Mouse (Mus musculus): ENCODE measurements around the gene Gast. TPM values are rescaled to one million over a fixed set of nuclear protein-coding genes. Genes with fewer than 3 reads are reported as not detected.

Gene Gast
- polyA plus RNA-seq, 1 experiment from 2014 or later, result not detected

DNA sequence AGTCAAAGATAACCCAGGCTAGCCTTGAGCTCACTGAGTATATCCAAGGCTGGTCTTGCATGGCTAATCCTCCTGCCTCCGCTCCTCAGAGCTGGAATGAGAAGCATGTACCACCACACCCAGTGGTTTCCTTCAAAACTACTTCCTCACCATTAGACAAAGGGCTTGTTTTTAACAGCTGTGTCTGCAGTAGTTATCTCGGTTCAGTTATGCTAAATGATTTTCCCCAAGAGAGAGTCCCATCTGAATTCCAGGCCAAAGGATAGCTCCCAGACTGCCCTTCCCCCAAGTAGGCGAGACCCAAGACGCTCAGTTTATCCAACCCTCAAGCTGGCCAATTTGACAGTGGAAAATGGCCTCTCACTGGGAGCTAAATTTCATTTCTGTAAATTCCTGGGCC is 41.8 kb downstream of the Gast start:
- Histone ChIP-seq H3K4me1 (ENCODE audit: control insufficient read depth, insufficient read depth, low read length) (no peaks in the 10 kb centered on the region), H3K27ac (replicated peaks; ENCODE audit: low read depth, low read length) (no peak overlapping the region), H3K9me3 (replicated peaks; ENCODE audit: control insufficient read depth, low read length) (no peaks in the 10 kb centered on the region), H3K4me2 (ENCODE audit: low read depth, low read length) (no peak overlapping the region), H3K9ac (replicated peaks; ENCODE audit: low read length) (no peak overlapping the region), H3K27me3 (ENCODE audit: control insufficient read depth, insufficient read depth, low read length) (no peaks in the 10 kb centered on the region), H3K36me3 (replicated peaks; ENCODE audit: control insufficient read depth, insufficient read depth, low read depth, low read length) (no peaks in the 10 kb centered on the region; the same call in none of the 2 replicates), H3K4me3 (ENCODE audit: low read depth, low read length) (no peak overlapping the region)
- WGBS, result 74% methylated on average over 4 of the region's 4 CpGs
- no peak for DNase-seq (ENCODE audit: low spot score)
- no peak for ATAC-seq (replicated peaks; ENCODE audit: insufficient number of reproducible peaks, low FRiP score, low TSS enrichment, low read depth)

DNA sequence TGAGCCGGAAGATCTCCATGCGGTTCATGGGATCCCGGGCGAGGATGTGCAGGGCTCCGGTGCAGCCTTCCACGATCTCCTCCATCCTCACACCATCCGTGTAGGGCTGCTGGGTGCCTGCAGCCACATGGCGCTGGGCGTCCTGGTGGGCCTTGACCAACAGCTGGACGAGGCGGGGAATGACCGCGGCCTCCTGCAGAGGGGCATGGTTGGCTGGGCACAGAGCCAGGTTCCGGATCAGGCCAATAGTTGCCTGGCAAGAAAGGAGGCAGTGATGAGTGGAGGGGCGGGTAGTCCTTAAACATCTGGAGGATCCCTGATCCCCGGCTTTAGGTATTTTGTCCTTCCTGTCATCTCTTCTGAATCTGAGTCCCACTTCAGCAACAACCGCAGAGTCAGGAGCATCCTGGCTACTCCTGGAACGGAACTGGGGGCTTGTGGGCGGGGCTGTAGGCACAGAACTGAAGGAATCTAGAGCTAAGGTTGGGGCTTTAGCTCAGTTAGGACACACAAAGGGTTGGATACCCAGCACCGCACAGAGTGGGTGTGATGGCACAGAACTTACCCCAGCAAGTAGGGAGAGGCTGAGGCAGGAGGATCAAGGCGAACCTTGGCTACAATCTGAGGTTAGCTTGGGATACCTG is 42.7 kb downstream of the Gast start:
- Histone ChIP-seq H3K9ac (replicated peaks; ENCODE audit: low read length) (no peak overlapping the region), H3K9me3 (replicated peaks; ENCODE audit: control insufficient read depth, low read length) (no peaks in the 10 kb centered on the region), H3K4me2 (ENCODE audit: low read depth, low read length) (no peak overlapping the region), H3K4me1 (ENCODE audit: control insufficient read depth, insufficient read depth, low read length) (no peaks in the 10 kb centered on the region), H3K36me3 (replicated peaks; ENCODE audit: control insufficient read depth, insufficient read depth, low read depth, low read length) (no peaks in the 10 kb centered on the region; the same call in none of the 2 replicates), H3K4me3 (ENCODE audit: low read depth, low read length) (no peak overlapping the region), H3K27me3 (ENCODE audit: control insufficient read depth, insufficient read depth, low read length) (no peaks in the 10 kb centered on the region), H3K27ac (replicated peaks; ENCODE audit: low read depth, low read length) (no peak overlapping the region)
- DNase-seq (ENCODE audit: low spot score), result no peak
- WGBS, result 92% methylated on average over 21 of the region's 21 CpGs
- ATAC-seq (replicated peaks; ENCODE audit: insufficient number of reproducible peaks, low FRiP score, low TSS enrichment, low read depth), result no peak

DNA sequence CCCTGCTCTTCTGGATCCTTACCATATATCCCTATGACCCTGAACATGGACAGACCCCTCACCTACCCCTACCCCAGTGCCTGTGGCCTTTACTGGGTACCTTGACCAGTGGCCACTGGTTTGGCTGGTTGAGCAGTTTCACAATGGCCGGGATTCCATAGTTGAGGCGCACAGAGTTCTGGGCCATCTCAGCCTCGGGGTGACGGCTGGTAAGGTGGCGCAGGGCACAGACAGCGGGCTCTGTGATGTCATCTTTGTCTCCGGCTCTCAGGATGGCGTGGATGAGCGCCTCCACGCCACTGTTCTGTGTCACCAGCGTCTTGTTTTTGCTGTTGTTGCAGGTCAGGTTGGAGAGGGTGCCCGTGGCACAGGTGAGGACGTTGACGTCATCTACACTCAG is 43.8 kb downstream of the Gast start:
- H3K36me3 ChIP-seq (replicated peaks; ENCODE audit: control insufficient read depth, insufficient read depth, low read depth, low read length), result no peaks in the 10 kb centered on the region; the same call in none of the 2 replicates
- DNase-seq (ENCODE audit: low spot score), result no peak
- 93% methylated on average over 14 of the region's 14 CpGs for WGBS
- H3K4me2 ChIP-seq (ENCODE audit: low read depth, low read length), result no peak overlapping the region
- ATAC-seq (replicated peaks; ENCODE audit: insufficient number of reproducible peaks, low FRiP score, low TSS enrichment, low read depth), result no peak
- no peak overlapping the region for H3K9ac ChIP-seq (replicated peaks; ENCODE audit: low read length)
- no peaks in the 10 kb centered on the region for H3K9me3 ChIP-seq (replicated peaks; ENCODE audit: control insufficient read depth, low read length)
- no peaks in the 10 kb centered on the region for H3K4me1 ChIP-seq (ENCODE audit: control insufficient read depth, insufficient read depth, low read length)
- no peak overlapping the region for H3K27ac ChIP-seq (replicated peaks; ENCODE audit: low read depth, low read length)
- no peaks in the 10 kb centered on the region for H3K27me3 ChIP-seq (ENCODE audit: control insufficient read depth, insufficient read depth, low read length)
- no peak overlapping the region for H3K4me3 ChIP-seq (ENCODE audit: low read depth, low read length)

DNA sequence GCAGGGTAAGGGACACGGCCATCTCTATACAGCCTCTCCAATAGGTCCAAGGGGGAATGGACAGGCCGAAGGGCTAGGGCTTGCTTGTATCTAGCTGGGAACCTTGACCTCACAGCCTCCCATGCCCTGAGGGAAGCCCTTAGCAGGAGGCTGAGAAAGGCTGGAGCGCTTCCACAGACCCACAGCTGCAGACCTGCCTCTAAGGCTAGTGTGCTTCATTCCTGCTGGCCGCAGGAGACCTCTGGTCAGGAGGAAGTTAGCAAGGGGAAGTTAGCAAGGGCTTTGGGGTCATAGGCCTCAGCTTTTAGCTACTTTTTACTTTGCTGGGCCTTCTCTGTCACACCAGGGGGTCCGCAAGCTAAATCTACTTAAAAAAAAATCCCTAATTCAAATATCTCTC is 44.2 kb downstream of the Gast start:
- Histone ChIP-seq H3K9me3 (replicated peaks; ENCODE audit: control insufficient read depth, low read length) (no peaks in the 10 kb centered on the region), H3K36me3 (replicated peaks; ENCODE audit: control insufficient read depth, insufficient read depth, low read depth, low read length) (no peaks in the 10 kb centered on the region; the same call in none of the 2 replicates), H3K4me1 (ENCODE audit: control insufficient read depth, insufficient read depth, low read length) (no peaks in the 10 kb centered on the region), H3K4me2 (ENCODE audit: low read depth, low read length) (no peak overlapping the region), H3K27me3 (ENCODE audit: control insufficient read depth, insufficient read depth, low read length) (no peaks in the 10 kb centered on the region), H3K27ac (replicated peaks; ENCODE audit: low read depth, low read length) (no peak overlapping the region), H3K4me3 (ENCODE audit: low read depth, low read length) (no peak overlapping the region), H3K9ac (replicated peaks; ENCODE audit: low read length) (no peak overlapping the region)
- DNase-seq (ENCODE audit: low spot score) (no peak), ATAC-seq (replicated peaks; ENCODE audit: insufficient number of reproducible peaks, low FRiP score, low TSS enrichment, low read depth) (no peak)
- WGBS, result 84% methylated on average over 5 of the region's 5 CpGs

GRCm38 (mm10) chr11:100379311-100379710 is 45.1 kb downstream of the Gast start:
- no peaks in the 10 kb centered on the region for H3K9me3 ChIP-seq (replicated peaks; ENCODE audit: control insufficient read depth, low read length)
- H3K4me1 ChIP-seq (ENCODE audit: control insufficient read depth, insufficient read depth, low read length), result no peaks in the 10 kb centered on the region
- H3K27ac ChIP-seq (replicated peaks; ENCODE audit: low read depth, low read length), result no peak overlapping the region
- H3K36me3 ChIP-seq (replicated peaks; ENCODE audit: control insufficient read depth, insufficient read depth, low read depth, low read length), result no peaks in the 10 kb centered on the region; the same call in none of the 2 replicates
- WGBS, result 96% methylated on average over 4 of the region's 4 CpGs
- no peak overlapping the region for H3K4me3 ChIP-seq (ENCODE audit: low read depth, low read length)
- H3K9ac ChIP-seq (replicated peaks; ENCODE audit: low read length), result no peak overlapping the region
- no peak for ATAC-seq (replicated peaks; ENCODE audit: insufficient number of reproducible peaks, low FRiP score, low TSS enrichment, low read depth)
- no peak for DNase-seq (ENCODE audit: low spot score)
- no peak overlapping the region for H3K4me2 ChIP-seq (ENCODE audit: low read depth, low read length)
- H3K27me3 ChIP-seq (ENCODE audit: control insufficient read depth, insufficient read depth, low read length), result no peaks in the 10 kb centered on the region

- no peaks in the 10 kb centered on the region for H3K9me3 ChIP-seq (replicated peaks; ENCODE audit: control insufficient read depth, low read length)
- DNase-seq (ENCODE audit: low spot score) (no peak), ATAC-seq (replicated peaks; ENCODE audit: insufficient number of reproducible peaks, low FRiP score, low TSS enrichment, low read depth) (no peak)
- no peaks in the 10 kb centered on the region for H3K27me3 ChIP-seq (ENCODE audit: control insufficient read depth, insufficient read depth, low read length)
- H3K4me3 ChIP-seq (ENCODE audit: low read depth, low read length), result no peak overlapping the region
- H3K4me1 ChIP-seq (ENCODE audit: control insufficient read depth, insufficient read depth, low read length), result no peaks in the 10 kb centered on the region
- WGBS, result 83% methylated on average over 6 of the region's 6 CpGs
- H3K9ac ChIP-seq (replicated peaks; ENCODE audit: low read length), result no peak overlapping the region
- no peak overlapping the region for H3K27ac ChIP-seq (replicated peaks; ENCODE audit: low read depth, low read length)
- no peaks in the 10 kb centered on the region; the same call in none of the 2 replicates for H3K36me3 ChIP-seq (replicated peaks; ENCODE audit: control insufficient read depth, insufficient read depth, low read depth, low read length)
- no peak overlapping the region for H3K4me2 ChIP-seq (ENCODE audit: low read depth, low read length)
Measured at GRCm38 (mm10) chr11:100382682-100383081, 48.5 kb downstream of the Gast start.

DNA sequence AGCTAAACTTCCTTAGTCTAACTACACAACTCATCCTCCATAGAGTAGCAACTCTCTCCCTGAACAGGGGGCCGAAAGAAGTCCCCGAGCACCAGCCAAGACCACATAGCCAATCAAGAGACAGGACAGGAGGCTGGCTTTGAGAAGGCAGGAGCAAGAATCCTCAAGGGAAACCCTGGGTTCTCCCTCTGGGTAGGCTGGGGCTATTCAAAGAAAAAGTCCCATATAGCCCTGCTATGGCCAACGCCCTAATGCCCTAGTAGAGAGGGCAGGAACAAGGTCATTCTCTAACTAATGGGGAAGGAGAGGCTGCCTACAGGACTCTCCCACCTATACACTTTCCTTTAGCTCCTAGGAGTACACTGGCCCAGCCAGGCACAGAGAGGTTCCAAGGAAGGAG is 50.8 kb downstream of the Gast start:
- H3K4me2 ChIP-seq (ENCODE audit: low read depth, low read length), result no peak overlapping the region
- no peak for ATAC-seq (replicated peaks; ENCODE audit: insufficient number of reproducible peaks, low FRiP score, low TSS enrichment, low read depth)
- H3K9me3 ChIP-seq (replicated peaks; ENCODE audit: control insufficient read depth, low read length), result no peaks in the 10 kb centered on the region
- H3K27me3 ChIP-seq (ENCODE audit: control insufficient read depth, insufficient read depth, low read length), result no peaks in the 10 kb centered on the region
- DNase-seq (ENCODE audit: low spot score), result no peak
- no peak overlapping the region for H3K27ac ChIP-seq (replicated peaks; ENCODE audit: low read depth, low read length)
- H3K9ac ChIP-seq (replicated peaks; ENCODE audit: low read length), result no peak overlapping the region
- peaks cover 5% of the 10 kb centered on the region; the same call in 1 of the 2 replicates for H3K4me1 ChIP-seq (ENCODE audit: control insufficient read depth, insufficient read depth, low read length)
- 80% methylated on average over 3 of the region's 3 CpGs for WGBS
- H3K36me3 ChIP-seq (replicated peaks; ENCODE audit: control insufficient read depth, insufficient read depth, low read depth, low read length), result no peaks in the 10 kb centered on the region; the same call in 1 of the 2 replicates
- H3K4me3 ChIP-seq (ENCODE audit: low read depth, low read length), result no peak overlapping the region

DNA sequence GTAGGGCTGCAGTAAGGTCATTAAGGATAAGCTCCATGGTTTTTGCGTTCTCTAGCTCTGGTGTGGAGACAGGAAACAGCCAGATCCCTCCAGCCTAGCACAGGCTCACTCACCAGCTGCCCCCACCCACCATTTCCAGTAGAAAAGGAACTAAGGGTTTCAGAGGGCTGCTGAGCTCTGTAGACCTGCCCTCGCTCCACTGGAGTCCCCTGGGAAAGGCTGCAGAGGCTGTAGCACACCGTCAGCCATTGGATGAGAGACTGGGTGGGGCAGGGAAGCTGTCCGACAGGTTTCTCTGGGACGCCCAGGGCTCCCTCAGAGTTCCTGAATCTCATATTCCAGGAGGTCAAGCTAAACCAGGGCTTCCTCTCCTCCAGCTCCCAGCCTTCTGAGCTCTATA is 52.4 kb downstream of the Gast start:
- ATAC-seq (replicated peaks; ENCODE audit: insufficient number of reproducible peaks, low FRiP score, low TSS enrichment, low read depth), result no peak; the same call in 1 of the 2 replicates
- Histone ChIP-seq H3K9me3 (replicated peaks; ENCODE audit: control insufficient read depth, low read length) (no peaks in the 10 kb centered on the region), H3K9ac (replicated peaks; ENCODE audit: low read length) (no peak overlapping the region), H3K4me2 (ENCODE audit: low read depth, low read length) (no peak overlapping the region), H3K4me3 (ENCODE audit: low read depth, low read length) (no peak overlapping the region), H3K27me3 (ENCODE audit: control insufficient read depth, insufficient read depth, low read length) (no peaks in the 10 kb centered on the region), H3K36me3 (replicated peaks; ENCODE audit: control insufficient read depth, insufficient read depth, low read depth, low read length) (no peaks in the 10 kb centered on the region; the same call in 1 of the 2 replicates), H3K27ac (replicated peaks; ENCODE audit: low read depth, low read length) (no peak overlapping the region; the same call in 1 of the 2 replicates), H3K4me1 (ENCODE audit: control insufficient read depth, insufficient read depth, low read length) (peaks cover 5% of the 10 kb centered on the region; the same call in 1 of the 2 replicates)
- peak; percentile 47 for DNase-seq (ENCODE audit: low spot score)
- 45% methylated on average over 5 of the region's 5 CpGs for WGBS

All from embryonic facial prominence, embryonic 11.5 days (tissue).